Mouse (Mus musculus) neural tube, embryonic 13.5 days (tissue): ENCODE measurements around the gene Mpg. TPM values are rescaled to one million over a fixed set of nuclear protein-coding genes. Genes with fewer than 3 reads are reported as not detected.

Experiments
- ATAC-seq: fragments of 200-750 bp; cut with Nextera tagmentation; 2 replicates; pipeline ENCODE4 v1.8.0; 2017; ENCODE audit warnings: low read depth, mild to moderate bottlenecking, moderate TSS enrichment, moderate library complexity
- H3K27ac ChIP-seq: fragments of 300-500 bp; sonication (generic); replicated peaks from 2 replicates; pipeline ENCODE4 v1.5.1; 2015; ENCODE audit warnings: moderate library complexity, mild to moderate bottlenecking, inconsistent platforms
- H3K27me3 ChIP-seq: fragments of 300-500 bp; sonication (generic); 2 replicates; pipeline ENCODE4 v1.6.1; 2015; ENCODE audit warnings: mild to moderate bottlenecking, inconsistent platforms
- H3K36me3 ChIP-seq: fragments of 300-500 bp; sonication (generic); 2 replicates; pipeline ENCODE4 v1.6.1; 2015; ENCODE audit warnings: mild to moderate bottlenecking, inconsistent platforms
- H3K4me1 ChIP-seq: fragments of 300-500 bp; sonication (generic); replicated peaks from 2 replicates; pipeline ENCODE4 v1.6.1; 2015; ENCODE audit warnings: inconsistent platforms
- H3K4me2 ChIP-seq: fragments of 300-500 bp; sonication (generic); 2 replicates; pipeline ENCODE4 v1.6.1; 2015; ENCODE audit warnings: inconsistent platforms, mild to moderate bottlenecking, moderate library complexity
- H3K4me3 ChIP-seq: fragments of 300-500 bp; sonication (generic); 2 replicates; pipeline ENCODE4 v1.5.1; 2015; ENCODE audit warnings: mild to moderate bottlenecking, inconsistent platforms
- H3K9ac ChIP-seq: fragments of 300-500 bp; sonication (generic); 2 replicates; pipeline ENCODE4 v1.6.1; 2015; ENCODE audit warnings: moderate library complexity, mild to moderate bottlenecking, inconsistent platforms
- H3K9me3 ChIP-seq: fragments of 300-500 bp; sonication (generic); 2 replicates; pipeline ENCODE4 v1.6.1; 2016; ENCODE audit warnings: inconsistent platforms
- WGBS: fragments of 180-500 bp; shearing (Covaris S2); methylation state at CpG from one replicate; pipeline ENCODE4 v1.1.7; 2015; 5-methylcytosine and 5-hydroxymethylcytosine counted together
- polyA plus RNA-seq: library from polyadenylated mRNA; unstranded; fragments of >200 nt; fragmentation: Nextera tagmentation; extraction: Ambion mirVana; gene quantifications from 2 replicates; pipeline ENCODE4 v1.2.1, GENCODE M21; 2015

The Mpg gene
- polyA plus RNA-seq, 1 experiment from 2014 or later: 36.6 TPM

GRCm38 (mm10) chr11:32210623-32211022 lies 15.7 kb upstream of the Mpg start:
- WGBS: 90% methylated on average over 9 of the region's 9 CpGs
- no peak overlapping the region for H3K9ac ChIP-seq
- peaks cover 9% of the 10 kb centered on the region for H3K4me1 ChIP-seq
- peaks cover 60% of the 10 kb centered on the region for H3K36me3 ChIP-seq
- no peak overlapping the region for H3K27ac ChIP-seq
- no peak overlapping the region for H3K4me3 ChIP-seq
- no peak for ATAC-seq
- H3K9me3 ChIP-seq: no peaks in the 10 kb centered on the region
- H3K27me3 ChIP-seq: no peaks in the 10 kb centered on the region
- H3K4me2 ChIP-seq: no peak overlapping the region

GRCm38 (mm10) chr11:32215372-32216162 lies 10.7 kb upstream of the Mpg start:
- peaks cover 28% of the 10 kb centered on the region for H3K36me3 ChIP-seq
- no peaks in the 10 kb centered on the region for H3K9me3 ChIP-seq
- 94% methylated on average over 18 of the region's 18 CpGs for WGBS
- H3K9ac ChIP-seq: no peak overlapping the region
- peaks cover 37% of the 10 kb centered on the region for H3K4me1 ChIP-seq
- H3K27me3 ChIP-seq: peaks cover 2% of the 10 kb centered on the region
- H3K4me3 ChIP-seq: no peak overlapping the region
- no peak overlapping the region for H3K4me2 ChIP-seq
- H3K27ac ChIP-seq: no peak overlapping the region
- ATAC-seq: no peak

GRCm38 (mm10) chr11:32216851-32217250 lies 9.5 kb upstream of the Mpg start:
- Histone ChIP-seq H3K4me1 (peaks cover 48% of the 10 kb centered on the region), H3K4me3 (no peak overlapping the region), H3K27me3 (peaks cover 12% of the 10 kb centered on the region), H3K27ac (no peak overlapping the region), H3K36me3 (peaks cover 17% of the 10 kb centered on the region; the same call in 1 of the 2 replicates), H3K4me2 (no peak overlapping the region), H3K9me3 (no peaks in the 10 kb centered on the region), H3K9ac (no peak overlapping the region)
- WGBS: 21% methylated on average over 8 of the region's 8 CpGs
- peak; percentile 27; the same call in 1 of the 2 replicates for ATAC-seq

GRCm38 (mm10) chr11:32218501-32219050 lies 7.7 kb upstream of the Mpg start:
- Histone ChIP-seq H3K9me3 (no peaks in the 10 kb centered on the region), H3K27ac (peak overlapping the region; percentile 38; the same call in 1 of the 2 replicates), H3K27me3 (peaks cover 27% of the 10 kb centered on the region), H3K36me3 (peaks cover under 1% of the 10 kb centered on the region; the same call in 1 of the 2 replicates), H3K4me2 (peak overlapping the region; percentile 96; the same call in 1 of the 2 replicates), H3K9ac (peak overlapping the region; percentile 1; the same call in 1 of the 2 replicates), H3K4me1 (peaks cover 60% of the 10 kb centered on the region), H3K4me3 (no peak overlapping the region)
- ATAC-seq: no peak
- 45% methylated on average over 6 of the region's 6 CpGs for WGBS

- no peak for ATAC-seq
- Histone ChIP-seq H3K27ac (no peak overlapping the region), H3K4me3 (no peak overlapping the region), H3K9me3 (no peaks in the 10 kb centered on the region), H3K9ac (peak overlapping the region; percentile 31; the same call in 1 of the 2 replicates), H3K27me3 (peaks cover 34% of the 10 kb centered on the region), H3K4me2 (peak overlapping the region; percentile 96), H3K36me3 (no peaks in the 10 kb centered on the region), H3K4me1 (peaks cover 65% of the 10 kb centered on the region)
- WGBS: 87% methylated on average over 10 of the region's 10 CpGs
Observed at GRCm38 (mm10) chr11:32219287-32219686, 7.0 kb upstream of the Mpg start.

GRCm38 (mm10) chr11:32220607-32221224 lies 5.6 kb upstream of the Mpg start:
- WGBS: 34% methylated on average over 10 of the region's 10 CpGs
- Histone ChIP-seq H3K4me2 (peak overlapping the region; percentile 96), H3K27me3 (peaks cover 37% of the 10 kb centered on the region), H3K36me3 (no peaks in the 10 kb centered on the region), H3K9ac (peak overlapping the region; percentile 89), H3K4me3 (peak overlapping the region; percentile 68), H3K27ac (peak overlapping the region; percentile 81), H3K9me3 (no peaks in the 10 kb centered on the region), H3K4me1 (peaks cover 80% of the 10 kb centered on the region)
- peak; percentile 9; the same call in 1 of the 2 replicates for ATAC-seq

GRCm38 (mm10) chr11:32221225-32221950 lies 4.9 kb upstream of the Mpg start:
- H3K9me3 ChIP-seq: no peaks in the 10 kb centered on the region
- peaks cover 85% of the 10 kb centered on the region for H3K4me1 ChIP-seq
- peak; percentile 6; the same call in 1 of the 2 replicates for ATAC-seq
- H3K9ac ChIP-seq: peak overlapping the region; percentile 89
- peak overlapping the region; percentile 96 for H3K4me2 ChIP-seq
- H3K4me3 ChIP-seq: peak overlapping the region; percentile 68
- peak overlapping the region; percentile 81 for H3K27ac ChIP-seq
- no peaks in the 10 kb centered on the region for H3K36me3 ChIP-seq
- WGBS: 1% methylated on average over 46 of the region's 46 CpGs
- peaks cover 37% of the 10 kb centered on the region for H3K27me3 ChIP-seq

- Histone ChIP-seq H3K9me3 (no peaks in the 10 kb centered on the region), H3K9ac (peak within 1 kb of the TSS; percentile 89), H3K27me3 (peaks cover 37% of the 10 kb centered on the region), H3K4me1 (peaks cover 89% of the 10 kb centered on the region), H3K36me3 (no peaks in the 10 kb centered on the region), H3K4me2 (peak within 1 kb of the TSS; percentile 96), H3K27ac (peak within 1 kb of the TSS; percentile 81), H3K4me3 (peak within 1 kb of the TSS; percentile 68)
- peak; percentile 13 for ATAC-seq
- WGBS: 0% methylated on average over 69 of the region's 72 CpGs
Observed at GRCm38 (mm10) chr11:32221951-32222409, 4.3 kb upstream of the Mpg start, which contains the start of gene Rhbdf1. Rhbdf1 (minus strand) TSS chr11:32222300.

- H3K9ac ChIP-seq: peak overlapping the region; percentile 89
- WGBS: 9% methylated on average over 21 of the region's 21 CpGs
- 0 out of 2 replicates have a peak overlapping the region, but pooled peaks have one; percentile 81 for H3K27ac ChIP-seq
- no peak for ATAC-seq
- H3K27me3 ChIP-seq: peaks cover 37% of the 10 kb centered on the region
- peak overlapping the region; percentile 68 for H3K4me3 ChIP-seq
- H3K9me3 ChIP-seq: no peaks in the 10 kb centered on the region
- peak overlapping the region; percentile 96 for H3K4me2 ChIP-seq
- no peaks in the 10 kb centered on the region for H3K36me3 ChIP-seq
- H3K4me1 ChIP-seq: peaks cover 89% of the 10 kb centered on the region
Observed at GRCm38 (mm10) chr11:32222570-32223194, 3.6 kb upstream of the Mpg start.

- Histone ChIP-seq H3K9ac (no peak overlapping the region), H3K27ac (0 out of 2 replicates have a peak overlapping the region, but pooled peaks have one; percentile 87), H3K9me3 (no peaks in the 10 kb centered on the region), H3K36me3 (no peaks in the 10 kb centered on the region; the same call in 1 of the 2 replicates), H3K4me2 (peak overlapping the region; percentile 96), H3K4me1 (peaks cover 88% of the 10 kb centered on the region), H3K4me3 (no peak overlapping the region), H3K27me3 (peaks cover 37% of the 10 kb centered on the region)
- no peak for ATAC-seq
- WGBS: 65% methylated on average over 4 of the region's 4 CpGs
Observed at GRCm38 (mm10) chr11:32223297-32223967, 2.9 kb upstream of the Mpg start.
